Mouse (Mus musculus) midbrain, embryonic 16.5 days (tissue): ENCODE results near the gene Defb36. TPM values are rescaled to one million over a fixed set of nuclear protein-coding genes. Genes with fewer than 3 reads are reported as not detected.

Source experiments
- ATAC-seq: fragments of 200-750 bp; cut with Nextera tagmentation; 2 replicates; pipeline ENCODE4 v1.8.0; 2017; ENCODE audit warnings: moderate TSS enrichment
- H3K27ac ChIP-seq: fragments of 300-500 bp; sonication (generic); 2 replicates; pipeline ENCODE4 v1.5.1; 2014; ENCODE audit warnings: mild to moderate bottlenecking, low read length, mixed read lengths
- H3K27me3 ChIP-seq: fragments of 300-500 bp; sonication (generic); 2 replicates; pipeline ENCODE4 v1.6.1; 2014; ENCODE audit warnings: low read depth, low read length, mixed read lengths; ENCODE audit not compliant: control insufficient read depth, insufficient read depth
- H3K36me3 ChIP-seq: fragments of 300-500 bp; sonication (generic); 2 replicates; pipeline ENCODE4 v1.6.1; 2014; ENCODE audit warnings: mild to moderate bottlenecking, low read length, moderate library complexity, mixed read lengths; ENCODE audit not compliant: control insufficient read depth, insufficient read depth
- H3K4me1 ChIP-seq: fragments of 300-500 bp; sonication (generic); 2 replicates; pipeline ENCODE4 v1.6.1; 2014; ENCODE audit warnings: mild to moderate bottlenecking, low read length, mixed read lengths; ENCODE audit not compliant: control insufficient read depth, insufficient read depth
- H3K4me2 ChIP-seq: fragments of 300-500 bp; sonication (generic); 2 replicates; pipeline ENCODE4 v1.6.1; 2014; ENCODE audit warnings: mild to moderate bottlenecking, low read length, mixed read lengths
- H3K4me3 ChIP-seq: fragments of 300-500 bp; sonication (generic); 2 replicates; pipeline ENCODE4 v1.5.1; 2014; ENCODE audit warnings: low read depth, mild to moderate bottlenecking, low read length, moderate library complexity, mixed read lengths
- H3K9ac ChIP-seq: fragments of 300-500 bp; sonication (generic); 2 replicates; pipeline ENCODE4 v1.6.1; 2014; ENCODE audit warnings: low read depth, low read length, mixed read lengths
- H3K9me3 ChIP-seq: fragments of 300-500 bp; sonication (generic); replicated peaks from 2 replicates; pipeline ENCODE4 v1.6.1; 2014; ENCODE audit warnings: mild to moderate bottlenecking, low read length, mixed read lengths; ENCODE audit not compliant: control insufficient read depth, poor library complexity, severe bottlenecking
- WGBS: fragments of 180-500 bp; shearing (Covaris S2); extraction: QIAGEN DNeasy Blood & Tissue Kit; methylation state at CpG from one replicate; pipeline ENCODE4 v1.1.7; 2014; 5-methylcytosine and 5-hydroxymethylcytosine counted together
- polyA plus RNA-seq: library from polyadenylated mRNA; unstranded; fragments of >200 nt; fragmentation: Nextera tagmentation; extraction: Ambion mirVana; gene quantifications from 2 replicates; pipeline ENCODE4 v1.2.1, GENCODE M21; 2015

The Defb36 gene
- not detected in 2 replicates for polyA plus RNA-seq

DNA sequence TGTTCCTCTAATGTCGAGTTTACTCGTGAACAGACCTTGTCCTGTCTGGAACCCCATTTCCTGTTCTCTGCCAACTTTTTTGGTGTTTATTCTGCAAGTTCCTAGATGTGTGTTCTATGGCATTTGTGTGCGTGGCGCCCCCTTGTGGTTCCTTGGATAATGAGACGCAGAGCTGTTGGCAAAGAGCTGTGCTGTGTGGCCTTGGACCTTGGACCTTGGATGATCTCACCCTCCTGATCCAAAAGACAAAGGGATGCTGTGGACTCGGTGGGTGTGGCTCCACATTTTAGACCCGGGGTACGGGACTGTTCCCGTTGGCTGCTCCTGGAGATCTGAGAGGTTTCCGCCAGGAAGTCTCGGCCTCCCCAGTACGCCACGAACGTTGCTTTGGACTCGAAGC is at the start of gene Defb36:
Gene Defb36, plus strand, starts transcription at position 271 of the 400 bp plus-strand sequence.
- H3K27me3 ChIP-seq: no peaks in the 10 kb centered on the region
- ATAC-seq: no peak
- no peak within 1 kb of the TSS for H3K4me2 ChIP-seq
- H3K9ac ChIP-seq: no peak within 1 kb of the TSS
- no peak within 1 kb of the TSS for H3K4me3 ChIP-seq
- no peaks in the 10 kb centered on the region for H3K36me3 ChIP-seq
- H3K9me3 ChIP-seq: no peaks in the 10 kb centered on the region
- WGBS: 85% methylated on average over 15 of the region's 15 CpGs
- H3K4me1 ChIP-seq: no peaks in the 10 kb centered on the region
- no peak within 1 kb of the TSS for H3K27ac ChIP-seq

DNA sequence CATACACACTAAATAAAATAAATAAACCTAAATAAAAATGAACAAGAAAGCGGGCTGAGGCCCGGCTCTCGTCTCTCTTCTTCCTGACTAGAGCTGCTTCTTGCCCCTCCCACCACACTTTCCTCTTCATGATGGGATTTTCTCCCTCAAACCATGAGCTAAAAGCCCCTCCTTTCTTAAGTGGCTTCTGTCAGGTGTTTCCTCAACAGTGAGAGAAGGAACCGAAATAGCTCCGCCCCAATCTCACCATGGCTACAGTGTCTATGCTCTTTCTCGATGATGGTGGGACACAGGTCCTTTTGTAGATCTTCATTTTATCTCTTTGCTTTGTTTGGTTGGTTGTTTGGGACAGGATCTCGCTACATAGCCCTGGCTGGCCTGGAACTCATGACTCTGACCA is 47.5 kb upstream of the Defb36 start:
- H3K27me3 ChIP-seq: no peaks in the 10 kb centered on the region
- H3K4me1 ChIP-seq: peaks cover 3% of the 10 kb centered on the region; the same call in 1 of the 2 replicates
- H3K27ac ChIP-seq: no peak overlapping the region
- H3K9me3 ChIP-seq: no peaks in the 10 kb centered on the region
- H3K9ac ChIP-seq: no peak overlapping the region
- ATAC-seq: no peak
- WGBS: 93% methylated on average over 7 of the region's 7 CpGs
- no peak overlapping the region for H3K4me2 ChIP-seq
- no peaks in the 10 kb centered on the region for H3K36me3 ChIP-seq
- H3K4me3 ChIP-seq: no peak overlapping the region

DNA sequence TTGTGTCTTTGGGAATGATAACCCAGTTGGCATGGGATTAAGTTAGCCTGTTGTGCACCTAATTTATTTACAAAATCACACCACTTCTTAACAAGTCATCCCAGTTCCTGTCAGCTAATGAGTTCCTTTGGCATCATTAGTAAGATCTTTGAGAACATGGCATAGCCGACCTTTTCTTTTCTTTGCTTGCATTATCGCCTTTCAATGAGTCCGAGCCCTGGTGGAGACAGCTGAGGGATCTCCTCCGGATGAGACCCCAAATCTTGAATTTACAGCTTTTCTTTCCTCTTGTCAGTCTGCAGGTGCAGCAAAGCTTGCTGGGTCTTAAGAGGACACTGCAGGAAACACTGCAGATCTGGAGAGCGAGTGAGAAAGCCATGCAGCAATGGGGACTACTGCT is 35.1 kb upstream of the Defb36 start, which contains the start of gene Gm17416:
Gene Gm17416, plus strand, starts transcription at position 301 of the 400 bp plus-strand sequence.
- 87% methylated on average over 5 of the region's 5 CpGs for WGBS
- Histone ChIP-seq H3K4me3 (no peak within 1 kb of the TSS), H3K27me3 (no peaks in the 10 kb centered on the region), H3K27ac (no peak within 1 kb of the TSS), H3K9ac (no peak within 1 kb of the TSS), H3K36me3 (no peaks in the 10 kb centered on the region), H3K4me1 (no peaks in the 10 kb centered on the region), H3K4me2 (no peak within 1 kb of the TSS), H3K9me3 (no peaks in the 10 kb centered on the region)
- ATAC-seq: no peak

DNA sequence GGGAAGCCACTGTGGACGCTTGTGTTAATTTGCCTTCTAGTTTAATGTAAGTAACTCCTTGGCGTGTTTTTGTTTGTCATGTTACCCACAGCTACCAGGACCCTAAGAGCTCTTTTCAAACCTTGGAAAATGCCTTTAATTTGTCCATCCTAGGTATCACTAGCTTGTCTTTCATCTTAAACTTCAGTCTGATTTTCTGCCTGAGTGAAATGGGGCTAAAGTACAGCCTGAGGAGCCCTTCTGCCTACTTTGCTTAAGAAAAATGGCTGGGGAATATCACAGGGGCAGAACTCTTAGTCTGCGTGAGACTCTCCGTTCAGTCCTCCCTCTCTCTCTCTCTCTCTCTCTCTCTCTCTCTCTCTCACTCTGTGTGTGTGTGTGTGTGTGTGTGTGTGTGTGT is 34.2 kb upstream of the Defb36 start:
- Histone ChIP-seq H3K27me3 (no peaks in the 10 kb centered on the region), H3K36me3 (no peaks in the 10 kb centered on the region), H3K4me2 (no peak overlapping the region), H3K9me3 (no peaks in the 10 kb centered on the region), H3K27ac (no peak overlapping the region), H3K4me1 (no peaks in the 10 kb centered on the region), H3K4me3 (no peak overlapping the region), H3K9ac (no peak overlapping the region)
- WGBS: 88% methylated on average over 4 of the region's 4 CpGs
- ATAC-seq: no peak

DNA sequence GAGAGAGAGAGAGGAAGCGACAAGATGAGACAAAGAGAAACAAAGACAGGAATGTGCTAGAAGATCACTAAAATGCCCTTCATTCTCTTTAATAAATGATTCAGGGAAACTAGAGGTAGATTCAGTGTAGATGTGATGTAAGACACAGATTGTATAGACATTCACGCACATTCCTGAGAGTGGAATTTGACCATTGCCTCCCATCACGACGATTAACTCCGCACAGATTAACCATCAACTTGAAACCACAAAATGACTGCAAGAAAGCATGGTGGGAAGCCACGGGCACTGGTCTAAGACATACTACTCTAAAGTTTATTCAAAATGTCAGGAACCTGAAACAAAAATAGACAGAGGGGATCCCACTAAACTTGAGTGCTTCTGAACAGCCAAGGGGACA is 33.8 kb upstream of the Defb36 start:
- Histone ChIP-seq H3K4me3 (no peak overlapping the region), H3K9ac (no peak overlapping the region), H3K4me1 (no peaks in the 10 kb centered on the region), H3K36me3 (no peaks in the 10 kb centered on the region), H3K4me2 (no peak overlapping the region), H3K27me3 (no peaks in the 10 kb centered on the region), H3K27ac (no peak overlapping the region), H3K9me3 (no peaks in the 10 kb centered on the region)
- WGBS: 85% methylated on average over 6 of the region's 6 CpGs
- no peak for ATAC-seq

DNA sequence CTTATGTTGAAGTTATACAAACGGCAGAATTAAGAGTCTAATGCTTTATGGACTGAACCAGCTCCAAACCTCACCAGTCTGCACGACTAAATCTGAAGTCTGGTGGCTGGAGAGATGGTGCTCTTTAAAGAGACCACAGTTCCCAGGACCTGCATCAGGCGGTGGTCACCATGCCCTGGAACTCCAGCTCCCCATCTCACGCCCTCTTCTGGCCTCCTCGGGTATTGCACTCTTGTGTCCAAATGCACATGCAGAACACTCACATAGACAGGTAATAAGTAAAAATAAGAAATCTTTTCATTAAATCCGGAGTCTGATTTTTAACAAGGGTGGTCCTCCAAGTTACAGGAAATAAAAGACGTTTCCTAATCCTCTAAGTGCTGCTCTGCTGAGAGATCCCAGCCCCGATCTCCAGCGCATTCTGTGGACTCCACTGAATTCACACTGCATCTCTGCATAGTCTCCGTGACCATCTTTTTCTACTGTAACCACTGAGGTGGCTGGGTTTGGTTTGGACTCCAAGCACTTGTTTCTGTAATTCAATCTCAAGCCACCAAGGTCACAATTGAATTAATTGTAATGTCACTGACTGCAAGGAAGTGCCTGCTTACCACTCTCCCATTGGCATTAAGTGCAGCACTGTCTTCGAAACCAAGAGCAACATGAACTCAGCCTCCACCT is 31.9 kb upstream of the Defb36 start, which contains the start of gene Defb21:
Gene Defb21, plus strand, starts transcription at position 631 of the 681 bp plus-strand sequence.
- H3K4me1 ChIP-seq: no peaks in the 10 kb centered on the region
- H3K4me3 ChIP-seq: no peak within 1 kb of the TSS
- H3K27ac ChIP-seq: no peak within 1 kb of the TSS
- H3K27me3 ChIP-seq: no peaks in the 10 kb centered on the region
- no peak within 1 kb of the TSS for H3K9ac ChIP-seq
- no peak for ATAC-seq
- H3K36me3 ChIP-seq: no peaks in the 10 kb centered on the region
- WGBS: 62% methylated on average over 11 of the region's 11 CpGs
- H3K9me3 ChIP-seq: no peaks in the 10 kb centered on the region
- H3K4me2 ChIP-seq: no peak within 1 kb of the TSS

DNA sequence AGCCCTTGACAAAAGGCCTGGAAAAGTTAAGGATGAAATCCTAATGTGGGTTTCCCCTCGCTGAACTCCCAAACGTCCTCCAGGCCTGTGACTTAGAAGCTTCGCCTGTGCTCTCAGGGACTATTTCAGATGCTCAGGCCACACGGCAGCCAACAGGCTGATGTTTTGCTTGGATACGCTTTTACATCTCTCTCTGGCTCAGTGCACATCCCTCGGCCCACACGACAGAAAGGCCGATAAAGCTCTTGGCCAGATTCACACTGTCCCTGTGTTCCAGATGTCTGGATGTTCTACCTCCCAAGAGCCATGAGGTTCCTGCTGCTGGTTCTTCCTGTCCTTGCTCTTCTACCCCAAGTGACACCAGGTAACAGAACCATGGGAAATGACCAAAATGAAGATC is 30.6 kb upstream of the Defb36 start:
- no peak overlapping the region for H3K4me3 ChIP-seq
- WGBS: 89% methylated on average over 8 of the region's 8 CpGs

DNA sequence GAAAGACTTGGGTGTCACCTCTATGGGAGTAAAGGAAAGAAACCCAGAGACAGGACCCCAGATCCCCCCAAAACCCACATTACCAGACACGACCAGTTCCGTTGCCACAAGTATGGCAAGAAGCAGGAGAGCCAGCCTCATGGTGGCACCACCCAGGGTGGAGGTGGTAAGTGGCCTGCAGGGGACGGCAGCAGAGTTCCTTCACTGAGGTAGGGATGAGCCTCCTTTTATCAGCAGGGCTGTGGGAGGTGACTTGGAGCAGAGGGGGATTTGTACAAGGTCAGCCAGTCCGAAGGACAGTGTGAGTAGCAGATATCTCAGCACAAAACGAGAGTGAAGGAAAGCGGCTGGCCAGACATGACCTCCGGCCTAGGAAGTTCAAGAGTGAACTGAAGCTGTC is 24.0 kb upstream of the Defb36 start, which contains the start of gene Defb19:
Gene Defb19, minus strand, starts transcription at position 206 of the 400 bp plus-strand sequence.
- 71% methylated on average over 7 of the region's 7 CpGs for WGBS
- no peaks in the 10 kb centered on the region for H3K36me3 ChIP-seq
- no peak within 1 kb of the TSS for H3K9ac ChIP-seq
- no peaks in the 10 kb centered on the region for H3K4me1 ChIP-seq
- H3K9me3 ChIP-seq: no peaks in the 10 kb centered on the region
- no peak within 1 kb of the TSS for H3K27ac ChIP-seq
- H3K4me3 ChIP-seq: no peak within 1 kb of the TSS
- ATAC-seq: no peak
- no peak within 1 kb of the TSS for H3K4me2 ChIP-seq
- H3K27me3 ChIP-seq: no peaks in the 10 kb centered on the region

More for the DNA sequence above, 30.6 kb upstream of the Defb36 start:
- no peak for ATAC-seq
- no peaks in the 10 kb centered on the region for H3K9me3 ChIP-seq
- no peaks in the 10 kb centered on the region for H3K27me3 ChIP-seq
- H3K4me1 ChIP-seq: no peaks in the 10 kb centered on the region
- H3K27ac ChIP-seq: no peak overlapping the region
- no peak overlapping the region for H3K9ac ChIP-seq
- H3K4me2 ChIP-seq: no peak overlapping the region
- no peaks in the 10 kb centered on the region for H3K36me3 ChIP-seq

DNA sequence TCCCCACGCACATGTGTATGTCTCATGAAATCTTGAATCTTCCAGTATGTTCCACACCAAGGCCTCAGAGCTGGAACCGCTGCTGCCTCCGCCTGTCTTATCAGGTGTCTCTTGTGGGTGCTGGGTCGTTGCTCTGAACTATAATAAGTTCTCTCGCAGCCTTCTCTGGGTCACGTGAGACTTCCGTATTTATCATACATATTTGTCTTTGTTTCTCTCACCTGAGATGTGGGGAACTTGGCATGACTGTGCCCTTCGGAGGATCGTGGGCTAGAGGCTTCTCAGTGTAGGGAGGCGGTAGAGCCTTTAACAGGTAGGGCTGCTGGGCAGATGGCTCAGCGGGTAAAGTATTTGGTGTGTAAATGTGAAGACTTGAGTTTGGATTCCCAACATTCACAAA is 23.5 kb upstream of the Defb36 start:
- H3K4me2 ChIP-seq: no peak overlapping the region
- H3K4me1 ChIP-seq: no peaks in the 10 kb centered on the region
- H3K4me3 ChIP-seq: no peak overlapping the region
- H3K9ac ChIP-seq: no peak overlapping the region
- H3K27me3 ChIP-seq: no peaks in the 10 kb centered on the region
- ATAC-seq: no peak
- no peaks in the 10 kb centered on the region for H3K9me3 ChIP-seq
- no peak overlapping the region for H3K27ac ChIP-seq
- 91% methylated on average over 11 of the region's 11 CpGs for WGBS
- no peaks in the 10 kb centered on the region for H3K36me3 ChIP-seq
